Mouse (Mus musculus) embryonic fibroblast, embryonic 13.5 days (primary cell): ENCODE results near the gene Pigc.

ENCODE experiments used
- CTCF ChIP-seq: IDR thresholded peaks from 2 replicates; pipeline ENCODE4 v1.5.1; 2011; ENCODE audit warnings: mild to moderate bottlenecking, control low read depth, low read length, moderate library complexity, borderline replicate concordance; ENCODE audit not compliant: insufficient read depth
- POLR2A ChIP-seq: IDR thresholded peaks from 2 replicates; pipeline ENCODE4 v1.6.1; 2011; ENCODE audit warnings: low read depth, mild to moderate bottlenecking, control low read depth, low read length, moderate library complexity

GRCm38 (mm10) chr1:162009086-162009485 is 40.1 kb downstream of the Pigc start:
- TF ChIP-seq POLR2A (peak; percentile 12; the same call in 1 of the 2 replicates), CTCF (no peak)
